Mouse (Mus musculus): Measurements from ENCODE around the gene Wdfy2. TPM values are rescaled to one million over a fixed set of nuclear protein-coding genes. Genes with fewer than 3 reads are reported as not detected.

Wdfy2 gene
- polyA plus RNA-seq, 1 experiment = 7.5 TPM

GRCm38 (mm10) chr14:62924800-62925199, 87.3 kb downstream of the Wdfy2 start:
- DNase-seq (ENCODE audit: low spot score) = no peak

GRCm38 (mm10) chr14:62928101-62928541, 90.6 kb downstream of the Wdfy2 start:
- DNase-seq (ENCODE audit: low spot score) = no peak

- DNase-seq (ENCODE audit: low spot score) = no peak
Measured at GRCm38 (mm10) chr14:62935361-62935760, 97.9 kb downstream of the Wdfy2 start.

GRCm38 (mm10) chr14:62936631-62937380, 99.3 kb downstream of the Wdfy2 start:
- no peak for DNase-seq (ENCODE audit: low spot score)

- no peak for DNase-seq (ENCODE audit: low spot score)
Measured at GRCm38 (mm10) chr14:62937675-62938074, 100.2 kb downstream of the Wdfy2 start.

- no peak for DNase-seq (ENCODE audit: low spot score)
Measured at GRCm38 (mm10) chr14:62939435-62939834, 102.0 kb downstream of the Wdfy2 start.

GRCm38 (mm10) chr14:62940383-62941074, 103.1 kb downstream of the Wdfy2 start:
- no peak for DNase-seq (ENCODE audit: low spot score)

GRCm38 (mm10) chr14:62946794-62947193, 109.3 kb downstream of the Wdfy2 start:
- DNase-seq (ENCODE audit: low spot score) = no peak

- no peak for DNase-seq (ENCODE audit: low spot score)
Measured at GRCm38 (mm10) chr14:62956091-62956490, 118.6 kb downstream of the Wdfy2 start.

GRCm38 (mm10) chr14:62963632-62964031, 126.2 kb downstream of the Wdfy2 start:
- DNase-seq (ENCODE audit: low spot score) = no peak

GRCm38 (mm10) chr14:62965342-62965741, 127.9 kb downstream of the Wdfy2 start:
- no peak for DNase-seq (ENCODE audit: low spot score)

- DNase-seq (ENCODE audit: low spot score) = no peak
Measured at GRCm38 (mm10) chr14:62965811-62966520, 128.5 kb downstream of the Wdfy2 start.

- DNase-seq (ENCODE audit: low spot score) = peak; percentile 52
Measured at GRCm38 (mm10) chr14:62975046-62975445, 137.6 kb downstream of the Wdfy2 start.

GRCm38 (mm10) chr14:62979815-62980214, 142.3 kb downstream of the Wdfy2 start:
- DNase-seq (ENCODE audit: low spot score) = no peak

- DNase-seq (ENCODE audit: low spot score) = no peak
Measured at GRCm38 (mm10) chr14:62984410-62984809, 146.9 kb downstream of the Wdfy2 start, which contains the start of gene Defb48. Gene Defb48, minus strand, starts transcription at chr14:62984510.

GRCm38 (mm10) chr14:62991271-62991670, 153.8 kb downstream of the Wdfy2 start:
- no peak for DNase-seq (ENCODE audit: low spot score)

- DNase-seq (ENCODE audit: low spot score) = no peak
Measured at GRCm38 (mm10) chr14:62991849-62992510, 154.5 kb downstream of the Wdfy2 start.

GRCm38 (mm10) chr14:62997777-62998176, 160.3 kb downstream of the Wdfy2 start, which contains the start of gene Defb47:
Gene Defb47, plus strand, starts transcription at chr14:62998077.
- no peak for DNase-seq (ENCODE audit: low spot score)

GRCm38 (mm10) chr14:62998977-62999376, 161.5 kb downstream of the Wdfy2 start:
- no peak for DNase-seq (ENCODE audit: low spot score)

GRCm38 (mm10) chr14:63002588-63002987, 165.1 kb downstream of the Wdfy2 start:
- no peak for DNase-seq (ENCODE audit: low spot score)

All from urinary bladder, adult 2 months (tissue).